In the genomic region with DNA sequence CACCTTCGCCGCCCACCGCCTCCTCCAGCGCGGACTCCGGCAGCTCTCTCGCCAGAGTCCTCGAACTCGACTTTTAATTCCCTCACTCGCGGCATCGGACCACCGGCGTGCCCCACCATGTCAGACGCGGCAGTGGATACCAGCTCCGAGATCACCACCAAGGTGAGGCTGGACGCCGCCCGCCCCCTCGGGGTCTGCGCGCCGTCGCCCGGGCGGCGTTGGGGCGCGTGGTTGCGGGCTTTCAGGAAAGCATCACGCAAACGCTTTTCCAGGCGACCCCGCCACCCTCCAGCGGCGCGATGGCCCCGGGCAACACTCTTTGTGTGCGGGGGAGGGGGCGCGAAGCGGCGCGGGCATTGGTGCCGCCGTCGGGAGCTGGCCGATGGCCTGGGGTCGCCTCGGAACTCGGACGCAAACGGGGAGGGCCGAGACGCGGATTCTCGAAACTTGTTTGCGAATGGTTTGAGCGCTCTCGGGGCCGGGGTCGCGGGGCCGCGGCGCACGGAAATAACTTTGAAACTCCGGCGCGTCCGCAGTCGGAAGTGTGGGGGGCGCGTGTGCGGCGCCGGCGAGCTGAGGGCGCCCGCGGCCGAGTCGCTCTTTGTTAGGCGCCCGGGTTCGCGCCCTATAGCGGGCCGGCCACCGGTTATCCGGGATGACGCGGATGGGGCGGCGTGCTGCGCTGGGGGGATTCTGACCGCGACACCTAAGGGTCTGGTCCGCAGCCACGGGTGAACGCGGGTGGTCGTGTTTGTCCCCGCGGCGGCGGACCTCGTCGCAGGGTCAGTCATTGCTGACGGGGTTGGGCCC, we compare ENCODE assay signal across 7 mouse cellular contexts. TPM values are rescaled to one million over a fixed set of nuclear protein-coding genes. Genes with fewer than 3 reads are reported as not detected.
DNase-seq lines count a peak whose midpoint lies in the region; ATAC-seq and TF ChIP-seq lines count a peak whose summit lies in the region.

No protein-coding gene starts in this region.

- H3K4me3 ChIP-seq in E14TG2a.4 (replicated peaks; ENCODE audit: low read length), result peak overlapping the region; percentile 99
- peak overlapping the region; percentile 100 for H3K4me3 ChIP-seq in forebrain, embryonic 10.5 days
- peak overlapping the region; percentile 93 for H3K4me3 ChIP-seq in hindbrain, embryonic 12.5 days
- peak overlapping the region; percentile 100 for H3K4me3 ChIP-seq in limb, embryonic 14.5 days (replicated peaks; ENCODE audit: low read length)
- H3K4me3 ChIP-seq in midbrain, postnatal 0 days (ENCODE audit: low read depth, low read length), result peak overlapping the region; percentile 98

- H3K9ac ChIP-seq in hindbrain, embryonic 12.5 days, result peak overlapping the region; percentile 100
- peak overlapping the region; percentile 100 for H3K9ac ChIP-seq in limb, embryonic 14.5 days (ENCODE audit: low read depth, low read length, severe bottlenecking)
- H3K9ac ChIP-seq in midbrain, postnatal 0 days (replicated peaks; ENCODE audit: low read length, poor library complexity, severe bottlenecking), result peak overlapping the region; percentile 100

- H3K9me3 ChIP-seq in E14TG2a.4 (ENCODE audit: low read length), result no peaks in the 10 kb centered on the region
- H3K9me3 ChIP-seq in forebrain, embryonic 10.5 days, result no peaks in the 10 kb centered on the region
- no peaks in the 10 kb centered on the region for H3K9me3 ChIP-seq in hindbrain, embryonic 12.5 days (replicated peaks)
- no peaks in the 10 kb centered on the region for H3K9me3 ChIP-seq in limb, embryonic 14.5 days (ENCODE audit: control insufficient read depth, low read length)
- H3K9me3 ChIP-seq in midbrain, postnatal 0 days (ENCODE audit: low read length), result no peaks in the 10 kb centered on the region

- peak overlapping the region; percentile 100 for H3K27ac ChIP-seq in forebrain, embryonic 10.5 days
- peak overlapping the region; percentile 100 for H3K27ac ChIP-seq in hindbrain, embryonic 12.5 days
- H3K27ac ChIP-seq in limb, embryonic 14.5 days (replicated peaks; ENCODE audit: low read depth, low read length), result peak overlapping the region; percentile 96
- peak overlapping the region; percentile 100 for H3K27ac ChIP-seq in midbrain, postnatal 0 days (ENCODE audit: low read depth, low read length)

- H3K4me2 ChIP-seq in hindbrain, embryonic 12.5 days (replicated peaks), result peak overlapping the region; percentile 69
- peak overlapping the region; percentile 88 for H3K4me2 ChIP-seq in limb, embryonic 14.5 days (replicated peaks; ENCODE audit: low read depth, low read length, severe bottlenecking)
- H3K4me2 ChIP-seq in midbrain, postnatal 0 days (ENCODE audit: low read depth, low read length, poor library complexity, severe bottlenecking), result peak overlapping the region; percentile 83

- H3K36me3 ChIP-seq in E14TG2a.4 (ENCODE audit: insufficient read depth, low read length), result peaks cover 37% of the 10 kb centered on the region
- peaks cover 40% of the 10 kb centered on the region for H3K36me3 ChIP-seq in forebrain, embryonic 10.5 days (replicated peaks)
- peaks cover 19% of the 10 kb centered on the region for H3K36me3 ChIP-seq in hindbrain, embryonic 12.5 days
- peaks cover 33% of the 10 kb centered on the region for H3K36me3 ChIP-seq in limb, embryonic 14.5 days (ENCODE audit: control insufficient read depth, insufficient read depth, low read length)
- H3K36me3 ChIP-seq in midbrain, postnatal 0 days (ENCODE audit: insufficient read depth, low read length), result no peaks in the 10 kb centered on the region

- peaks cover 52% of the 10 kb centered on the region for H3K4me1 ChIP-seq in E14TG2a.4 (replicated peaks; ENCODE audit: low read depth, low read length)
- H3K4me1 ChIP-seq in forebrain, embryonic 10.5 days, result peaks cover 65% of the 10 kb centered on the region
- H3K4me1 ChIP-seq in hindbrain, embryonic 12.5 days, result peaks cover 42% of the 10 kb centered on the region
- H3K4me1 ChIP-seq in limb, embryonic 14.5 days (ENCODE audit: control insufficient read depth, insufficient read depth, low read length), result peaks cover 27% of the 10 kb centered on the region
- H3K4me1 ChIP-seq in midbrain, postnatal 0 days (ENCODE audit: insufficient read depth, low read length), result peaks cover 9% of the 10 kb centered on the region

- peak; percentile 4 for ATAC-seq in hindbrain, embryonic 12.5 days (ENCODE audit: low FRiP score)
- ATAC-seq in limb, embryonic 14.5 days (ENCODE audit: low FRiP score, low read depth), result no peak
- 0 out of 2 replicates have a peak, but pooled peaks have one; percentile 0 for ATAC-seq in midbrain, postnatal 0 days (ENCODE audit: low FRiP score)

- peak; percentile 61 for DNase-seq in adrenal gland, postnatal 10 days
- peak; percentile 54 for DNase-seq in forebrain, embryonic 10.5 days (ENCODE audit: extremely low spot score, low spot score)
- DNase-seq in limb, embryonic 14.5 days (ENCODE audit: low spot score), result no peak
- no peak for DNase-seq in midbrain, postnatal 0 days (ENCODE audit: low spot score)
- peak; percentile 63 to 64 for DNase-seq in thymus, postnatal 10 days (ENCODE audit: low spot score in 2 of 2)

- H3K27me3 ChIP-seq in E14TG2a.4 (ENCODE audit: insufficient read depth, low read length), result no peaks in the 10 kb centered on the region
- peaks cover 6% of the 10 kb centered on the region for H3K27me3 ChIP-seq in forebrain, embryonic 10.5 days (ENCODE audit: poor library complexity, severe bottlenecking)
- H3K27me3 ChIP-seq in hindbrain, embryonic 12.5 days, result no peaks in the 10 kb centered on the region
- H3K27me3 ChIP-seq in limb, embryonic 14.5 days (ENCODE audit: control insufficient read depth, insufficient read depth, low read length), result no peaks in the 10 kb centered on the region
- no peaks in the 10 kb centered on the region for H3K27me3 ChIP-seq in midbrain, postnatal 0 days (ENCODE audit: insufficient read depth, low read length)

- WGBS in forebrain, embryonic 10.5 days, result under 1% methylated on average over 111 of the region's 111 CpGs
- under 1% methylated on average over 111 of the region's 111 CpGs for WGBS in hindbrain, embryonic 12.5 days
- 2% methylated on average over 83 of the region's 111 CpGs for WGBS in limb, embryonic 14.5 days
- WGBS in midbrain, postnatal 0 days, result under 1% methylated on average over 94 of the region's 111 CpGs

- no peak for TF ChIP-seq CTCF in E14TG2a.4 (conservative IDR thresholded peaks at IDR 0.05; ENCODE audit: low read length)
- TF ChIP-seq CTCF in midbrain, postnatal 0 days (IDR thresholded peaks at IDR 0.05), result no peak

- 0 out of 2 replicates have a peak, but pooled peaks have one; percentile 90 for TF ChIP-seq POLR2A in limb, embryonic 14.5 days (IDR thresholded peaks at IDR 0.05; ENCODE audit: borderline replicate concordance, extremely low read depth, insufficient read depth, insufficient read length)

RNA-seq across cellular contexts. Expression of gene Ptma, which starts 0.5 kb away (rescaled TPM):
- 100 to 1,000 TPM; 804 to 831 TPM for total RNA-seq in adrenal gland, postnatal 10 days (2021)
- 2,941 and 3,273 TPM in 2 replicates for polyA plus RNA-seq in forebrain, embryonic 10.5 days (2016; fragmentation: Nextera tagmentation; extraction: Ambion mirVana)
- 2,735 and 2,863 TPM in 2 replicates for polyA plus RNA-seq in hindbrain, embryonic 12.5 days (2016; fragmentation: Nextera tagmentation; extraction: Ambion mirVana)
- 1,648 and 3,055 TPM in 2 replicates for polyA plus RNA-seq in limb, embryonic 14.5 days (2012; rRNA removed)
- 2,429 and 2,674 TPM in 2 replicates for polyA plus RNA-seq in limb, embryonic 14.5 days (2014; fragmentation: Nextera tagmentation; extraction: Ambion mirVana)
- 947 and 1,050 TPM in 2 replicates for total RNA-seq in midbrain, postnatal 0 days (2014; rRNA removed)
- 1,199 and 1,354 TPM in 2 replicates for polyA plus RNA-seq in midbrain, postnatal 0 days (2015; fragmentation: Nextera tagmentation; extraction: Ambion mirVana)

RNA-seq across cellular contexts. Expression of gene Pde6d, which starts 55.4 kb away (rescaled TPM):
- 10 to 100 TPM; 28.8 to 32.8 TPM for total RNA-seq in adrenal gland, postnatal 10 days (2021)
- polyA plus RNA-seq in forebrain, embryonic 10.5 days (2016; fragmentation: Nextera tagmentation; extraction: Ambion mirVana), result 64.3 and 68.0 TPM in 2 replicates
- 93.7 and 100 TPM in 2 replicates for polyA plus RNA-seq in hindbrain, embryonic 12.5 days (2016; fragmentation: Nextera tagmentation; extraction: Ambion mirVana)
- polyA plus RNA-seq in limb, embryonic 14.5 days (2012; rRNA removed), result 61.1 and 63.2 TPM in 2 replicates
- 63.0 and 69.7 TPM in 2 replicates for polyA plus RNA-seq in limb, embryonic 14.5 days (2014; fragmentation: Nextera tagmentation; extraction: Ambion mirVana)
- 48.1 and 54.8 TPM in 2 replicates for total RNA-seq in midbrain, postnatal 0 days (2014; rRNA removed)
- polyA plus RNA-seq in midbrain, postnatal 0 days (2015; fragmentation: Nextera tagmentation; extraction: Ambion mirVana), result 116 and 124 TPM in 2 replicates

RNA-seq across cellular contexts. Expression of gene Cops7b, which starts 55.7 kb away (rescaled TPM):
- 10 to 100 TPM; 10.4 to 15.0 TPM for total RNA-seq in adrenal gland, postnatal 10 days (2021)
- polyA plus RNA-seq in forebrain, embryonic 10.5 days (2016; fragmentation: Nextera tagmentation; extraction: Ambion mirVana), result 74.3 and 75.9 TPM in 2 replicates
- polyA plus RNA-seq in hindbrain, embryonic 12.5 days (2016; fragmentation: Nextera tagmentation; extraction: Ambion mirVana), result 60.2 and 60.6 TPM in 2 replicates
- 62.1 and 68.9 TPM in 2 replicates for polyA plus RNA-seq in limb, embryonic 14.5 days (2012; rRNA removed)
- 35.6 and 42.6 TPM in 2 replicates for polyA plus RNA-seq in limb, embryonic 14.5 days (2014; fragmentation: Nextera tagmentation; extraction: Ambion mirVana)
- 39.0 and 42.1 TPM in 2 replicates for total RNA-seq in midbrain, postnatal 0 days (2014; rRNA removed)
- 53.4 and 56.2 TPM in 2 replicates for polyA plus RNA-seq in midbrain, postnatal 0 days (2015; fragmentation: Nextera tagmentation; extraction: Ambion mirVana)

Comparison
In these comparisons a context has a peak if more than half of its experiments do, and no peak if none do; other contexts are left out.
1. DNase-seq: peak in adrenal gland, postnatal 10 days (single experiment), forebrain, embryonic 10.5 days (single experiment) and thymus, postnatal 10 days (2 of 2); none in limb, embryonic 14.5 days (single experiment) and midbrain, postnatal 0 days (single experiment).
2. Peak in every context shown above with its lines, with median percentiles within 50 percentile points of each other: H3K4me3 ChIP-seq, H3K27ac ChIP-seq, H3K4me2 ChIP-seq and H3K9ac ChIP-seq.